Comparison of ENCODE assay signal across 15 mouse cellular contexts in genomic region chr6:144670433-144671167, GRCm38 (mm10).
DNase-seq lines count a peak whose midpoint lies in the region; ATAC-seq and TF ChIP-seq lines count a peak whose summit lies in the region.
"Had no signal": no experiment of that assay in that cellular context is flagged by ENCODE, and none has a peak within 500 bp of the region (broad histone marks: within the 10 kb centered on the region; RNA-seq: fewer than 3 reads in every experiment).

No protein-coding gene starts in this region.

- H3K4me1 ChIP-seq in thymus, adult 2 months (replicated peaks; ENCODE audit: control insufficient read depth, insufficient read depth, low read length): peaks cover 11% of the 10 kb centered on the region; the same call in 1 of the 2 replicates
- H3K4me1 ChIP-seq: embryonic facial prominence, embryonic 15.5 days; heart, embryonic 10.5 days; limb, embryonic 10.5 days; midbrain, embryonic 15.5 days had no signal

- H3K27me3 ChIP-seq in thymus, adult 2 months (ENCODE audit: control insufficient read depth, insufficient read depth, low read length): no peaks in the 10 kb centered on the region
- H3K27me3 ChIP-seq: embryonic facial prominence, embryonic 15.5 days; midbrain, embryonic 15.5 days had no signal

- TF ChIP-seq CTCF in thymus, adult 2 months (IDR thresholded peaks at IDR 0.05; ENCODE audit: borderline replicate concordance, control insufficient read depth, extremely low read depth, insufficient read depth, low read length, poor library complexity): no peak

- WGBS in thymus, adult 2 months: 6% methylated on average over 3 of the region's 3 CpGs

- no peak for TF ChIP-seq POLR2A in thymus, adult 2 months (IDR thresholded peaks at IDR 0.05; ENCODE audit: control insufficient read depth, extremely low read depth, insufficient read depth, low read length, poor library complexity)

- ATAC-seq in megakaryocyte progenitor cell, adult 5-6 weeks (replicated peaks; ENCODE audit: poor library complexity): peak; percentile 84
- ATAC-seq: hindbrain, embryonic 16.5 days; midbrain, embryonic 15.5 days had no signal

- no peak overlapping the region; the same call in 1 of the 2 replicates for H3K27ac ChIP-seq in thymus, adult 2 months (ENCODE audit: control insufficient read depth, insufficient read depth, low read length)
- H3K27ac ChIP-seq: embryonic facial prominence, embryonic 15.5 days; heart, embryonic 10.5 days; layer of hippocampus, adult 2 months; limb, embryonic 10.5 days; midbrain, embryonic 15.5 days had no signal

- H3K4me3 ChIP-seq in thymus, adult 2 months (ENCODE audit: control insufficient read depth, insufficient read depth, low read length): no peak overlapping the region
- H3K4me3 ChIP-seq: embryonic facial prominence, embryonic 15.5 days; heart, embryonic 10.5 days; layer of hippocampus, adult 2 months; limb, embryonic 10.5 days; midbrain, embryonic 15.5 days had no signal

- no peaks in the 10 kb centered on the region for H3K36me3 ChIP-seq in thymus, adult 2 months (ENCODE audit: control insufficient read depth, insufficient read depth, low read length)
- H3K36me3 ChIP-seq: embryonic facial prominence, embryonic 15.5 days; heart, embryonic 10.5 days; limb, embryonic 10.5 days; midbrain, embryonic 15.5 days had no signal

- DNase-seq in thymus, adult 2 months: peak; percentile 39
- DNase-seq in thymus, postnatal 4 days: no peak
- DNase-seq in NIH3T3 (ENCODE audit: low read depth): peak; percentile 44
- DNase-seq in thymus, postnatal 36 days: peak; percentile 7 to 19
- DNase-seq in urinary bladder, adult 2 months (ENCODE audit: low spot score): no peak
- DNase-seq in right cerebral cortex, adult 2 months (ENCODE audit: low spot score in 2 of 2): no peak
- DNase-seq: cerebellum, adult 9-11 months; lung, adult 2 months had no signal

Comparison
In these comparisons a context has a peak if more than half of its experiments do, and no peak if none do; other contexts are left out.
1. DNase-seq: peak in thymus, adult 2 months (single experiment), NIH3T3 (single experiment) and thymus, postnatal 36 days (2 of 2); none in thymus, postnatal 4 days (single experiment), urinary bladder, adult 2 months (single experiment) and right cerebral cortex, adult 2 months (0 of 2).